Mouse (Mus musculus): ENCODE results near the gene Tgfbr2.

GRCm38 (mm10) chr9:116188952-116189666 lies 13.9 kb upstream of the Tgfbr2 start:
- no peak for TF ChIP-seq CTCF (conservative IDR thresholded peaks at IDR 0.05 in 1 of 2, IDR thresholded peaks at IDR 0.05 in 1 of 2; ENCODE audit: low read depth in 2 of 2, low read length in 2 of 2)
- TF ChIP-seq POLR2A (IDR thresholded peaks at IDR 0.05; ENCODE audit: low read depth, low read length), result no peak
- no peak for TF ChIP-seq JUND (conservative IDR thresholded peaks at IDR 0.05; ENCODE audit: low read depth, low read length)
- TF ChIP-seq EP300 (IDR thresholded peaks at IDR 0.05; ENCODE audit: low read length), result no peak
- TF ChIP-seq USF2 (conservative IDR thresholded peaks at IDR 0.05; ENCODE audit: low read depth, low read length), result no peak
- TF ChIP-seq IRF4 (IDR thresholded peaks at IDR 0.05; ENCODE audit: low read depth, low read length), result no peak
- no peak for TF ChIP-seq ZC3H11A (IDR thresholded peaks at IDR 0.05; ENCODE audit: low read depth, low read length)
- no peak for TF ChIP-seq MAX (IDR thresholded peaks at IDR 0.05; ENCODE audit: low read length)
- TF ChIP-seq RCOR1 (conservative IDR thresholded peaks at IDR 0.05; ENCODE audit: low read depth, low read length), result no peak
- no peak for TF ChIP-seq UBTF (IDR thresholded peaks at IDR 0.05; ENCODE audit: low read depth, low read length)

Measured in CH12.LX (cell line).